29 mouse cellular contexts compared by ENCODE assay signal in genomic region chr4:58072888-58073287, GRCm38 (mm10).
DNase-seq lines count a peak whose midpoint lies in the region; ATAC-seq and TF ChIP-seq lines count a peak whose summit lies in the region.
"Had no signal": no experiment of that assay in that cellular context is flagged by ENCODE, and none has a peak within 500 bp of the region (broad histone marks: within the 10 kb centered on the region; RNA-seq: fewer than 3 reads in every experiment).

No protein-coding gene starts in this region.

- no peak overlapping the region for H3K27ac ChIP-seq in neural tube, embryonic 13.5 days (replicated peaks)
- no peak overlapping the region for H3K27ac ChIP-seq in ES-Bruce4 (ENCODE audit: insufficient read depth, low read length)
- no peak overlapping the region for H3K27ac ChIP-seq in neural tube, embryonic 15.5 days (replicated peaks)
- no peak overlapping the region for H3K27ac ChIP-seq in midbrain, postnatal 0 days (ENCODE audit: low read depth, low read length)
- H3K27ac ChIP-seq in midbrain, embryonic 11.5 days (ENCODE audit: low read depth, low read length): no peak overlapping the region
- H3K27ac ChIP-seq: embryonic facial prominence, embryonic 12.5 days; embryonic facial prominence, embryonic 15.5 days; forebrain, embryonic 12.5 days; forebrain, embryonic 15.5 days; gastrocnemius, adult 2 months; heart, embryonic 13.5 days; hindbrain, embryonic 14.5 days; hindbrain, postnatal 0 days had no signal

- peak; percentile 32; the same call in 1 of the 2 replicates for ATAC-seq in neural tube, embryonic 13.5 days (ENCODE audit: low read depth)
- ATAC-seq in neural tube, embryonic 15.5 days (ENCODE audit: low FRiP score): peak; percentile 47
- no peak for ATAC-seq in midbrain, postnatal 0 days (ENCODE audit: low FRiP score)
- ATAC-seq in midbrain, embryonic 11.5 days (ENCODE audit: low FRiP score): no peak
- ATAC-seq: CD4-positive, CD25-positive, alpha-beta regulatory T cell, adult 4 months; forebrain, embryonic 15.5 days; hindbrain, postnatal 0 days; inflammation-experienced regulatory T-cells, adult 6 months; intestine, embryonic 16.5 days had no signal

- no peaks in the 10 kb centered on the region for H3K9me3 ChIP-seq in neural tube, embryonic 13.5 days
- H3K9me3 ChIP-seq in ES-Bruce4 (replicated peaks; ENCODE audit: control insufficient read depth, insufficient read depth, low read length, poor library complexity, severe bottlenecking): no peaks in the 10 kb centered on the region
- H3K9me3 ChIP-seq in neural tube, embryonic 15.5 days (replicated peaks): 0 out of 2 replicates have a peak, but pooled peaks cover 3% of the 10 kb centered on the region
- H3K9me3 ChIP-seq in midbrain, postnatal 0 days (ENCODE audit: low read length): peaks cover 6% of the 10 kb centered on the region; the same call in 1 of the 2 replicates
- no peaks in the 10 kb centered on the region for H3K9me3 ChIP-seq in midbrain, embryonic 11.5 days (ENCODE audit: control insufficient read depth, low read length)
- H3K9me3 ChIP-seq: embryonic facial prominence, embryonic 12.5 days; embryonic facial prominence, embryonic 15.5 days; forebrain, embryonic 12.5 days; forebrain, embryonic 15.5 days; heart, embryonic 13.5 days had no signal

- no peak for TF ChIP-seq EP300 in ES-Bruce4 (IDR thresholded peaks at IDR 0.05; ENCODE audit: insufficient read depth, low read depth, low read length)

- TF ChIP-seq CTCF in ES-Bruce4 (IDR thresholded peaks at IDR 0.05; ENCODE audit: low read depth, low read length): no peak
- TF ChIP-seq CTCF in midbrain, postnatal 0 days (IDR thresholded peaks at IDR 0.05): no peak

- no peaks in the 10 kb centered on the region; the same call in 1 of the 2 replicates for H3K4me1 ChIP-seq in neural tube, embryonic 13.5 days (replicated peaks)
- H3K4me1 ChIP-seq in ES-Bruce4 (ENCODE audit: control insufficient read depth, insufficient read depth, low read length): no peaks in the 10 kb centered on the region
- H3K4me1 ChIP-seq in neural tube, embryonic 15.5 days: peaks cover 3% of the 10 kb centered on the region; the same call in 1 of the 2 replicates
- H3K4me1 ChIP-seq in midbrain, postnatal 0 days (ENCODE audit: insufficient read depth, low read length): no peaks in the 10 kb centered on the region
- no peaks in the 10 kb centered on the region for H3K4me1 ChIP-seq in midbrain, embryonic 11.5 days (ENCODE audit: control insufficient read depth, insufficient read depth, low read length)
- H3K4me1 ChIP-seq: embryonic facial prominence, embryonic 12.5 days; embryonic facial prominence, embryonic 15.5 days; forebrain, embryonic 12.5 days; forebrain, embryonic 15.5 days; heart, embryonic 13.5 days had no signal

- no peak overlapping the region for H3K9ac ChIP-seq in neural tube, embryonic 13.5 days
- no peak overlapping the region for H3K9ac ChIP-seq in ES-Bruce4 (ENCODE audit: low read depth, poor library complexity, severe bottlenecking)
- no peak overlapping the region for H3K9ac ChIP-seq in neural tube, embryonic 15.5 days (replicated peaks)
- H3K9ac ChIP-seq in midbrain, postnatal 0 days (replicated peaks; ENCODE audit: low read length, poor library complexity, severe bottlenecking): no peak overlapping the region
- no peak overlapping the region for H3K9ac ChIP-seq in midbrain, embryonic 11.5 days (ENCODE audit: low read length)
- H3K9ac ChIP-seq: embryonic facial prominence, embryonic 12.5 days; embryonic facial prominence, embryonic 15.5 days; forebrain, embryonic 12.5 days; forebrain, embryonic 15.5 days; heart, embryonic 13.5 days; hindbrain, embryonic 14.5 days had no signal

- no peak for DNase-seq in neural tube, embryonic 10.5 days (ENCODE audit: extremely low spot score, low spot score)
- peak; percentile 11 for DNase-seq in brain, adult 2 months (ENCODE audit: low read depth, low spot score)
- no peak for DNase-seq in midbrain, postnatal 0 days (ENCODE audit: low spot score)
- DNase-seq in right cerebral cortex, postnatal 25 days: no peak
- no peak for DNase-seq in midbrain, embryonic 11.5 days (ENCODE audit: low spot score, missing footprints)
- DNase-seq: adrenal gland, postnatal 10 days; adrenal gland, postnatal 36 days; cerebellum, adult 2 months; cerebellum, adult 9-11 months; cerebellum, postnatal 25 days; gastrocnemius, adult 2 months; gastrocnemius, postnatal 14 days; heart, adult 18-20 months; heart, postnatal 14 days; heart, postnatal 4 days had no signal

- no peak overlapping the region for H3K4me2 ChIP-seq in neural tube, embryonic 13.5 days
- H3K4me2 ChIP-seq in neural tube, embryonic 15.5 days: no peak overlapping the region
- no peak overlapping the region for H3K4me2 ChIP-seq in midbrain, postnatal 0 days (ENCODE audit: low read depth, low read length, poor library complexity, severe bottlenecking)
- no peak overlapping the region for H3K4me2 ChIP-seq in midbrain, embryonic 11.5 days
- H3K4me2 ChIP-seq: embryonic facial prominence, embryonic 12.5 days; embryonic facial prominence, embryonic 15.5 days; forebrain, embryonic 12.5 days; forebrain, embryonic 15.5 days; heart, embryonic 13.5 days; hindbrain, embryonic 14.5 days had no signal

- no peaks in the 10 kb centered on the region for H3K27me3 ChIP-seq in neural tube, embryonic 13.5 days
- H3K27me3 ChIP-seq in ES-Bruce4 (ENCODE audit: control insufficient read depth, insufficient read depth, low read length, poor library complexity, severe bottlenecking): no peaks in the 10 kb centered on the region
- H3K27me3 ChIP-seq in neural tube, embryonic 15.5 days (replicated peaks): no peaks in the 10 kb centered on the region
- no peaks in the 10 kb centered on the region for H3K27me3 ChIP-seq in midbrain, postnatal 0 days (ENCODE audit: insufficient read depth, low read length)
- no peaks in the 10 kb centered on the region for H3K27me3 ChIP-seq in midbrain, embryonic 11.5 days (ENCODE audit: control insufficient read depth, insufficient read depth, low read length)
- H3K27me3 ChIP-seq: embryonic facial prominence, embryonic 12.5 days; embryonic facial prominence, embryonic 15.5 days; forebrain, embryonic 12.5 days; forebrain, embryonic 15.5 days; heart, embryonic 13.5 days had no signal

- no peak overlapping the region for H3K4me3 ChIP-seq in neural tube, embryonic 13.5 days
- H3K4me3 ChIP-seq in ES-Bruce4 (ENCODE audit: low read depth, low read length): peak overlapping the region; percentile 3; the same call in 1 of the 2 replicates
- no peak overlapping the region for H3K4me3 ChIP-seq in neural tube, embryonic 15.5 days (replicated peaks)
- H3K4me3 ChIP-seq in midbrain, postnatal 0 days (ENCODE audit: low read depth, low read length): no peak overlapping the region
- H3K4me3 ChIP-seq in midbrain, embryonic 11.5 days (ENCODE audit: low read depth, low read length): no peak overlapping the region
- H3K4me3 ChIP-seq: embryonic facial prominence, embryonic 12.5 days; embryonic facial prominence, embryonic 15.5 days; erythroblast, embryonic 14.5 days; forebrain, embryonic 12.5 days; forebrain, embryonic 15.5 days; gastrocnemius, adult 2 months; heart, embryonic 13.5 days had no signal

- WGBS in neural tube, embryonic 13.5 days: 64% methylated on average over 12 of the region's 12 CpGs
- WGBS in neural tube, embryonic 15.5 days: 68% methylated on average over 12 of the region's 12 CpGs
- WGBS in midbrain, postnatal 0 days: 82% methylated on average over 12 of the region's 12 CpGs
- WGBS in midbrain, embryonic 11.5 days: 86% methylated on average over 12 of the region's 12 CpGs

- TF ChIP-seq POLR2A in ES-Bruce4 (IDR thresholded peaks at IDR 0.05; ENCODE audit: insufficient read depth, low read length): no peak

- H3K36me3 ChIP-seq in neural tube, embryonic 13.5 days: no peaks in the 10 kb centered on the region
- H3K36me3 ChIP-seq in ES-Bruce4 (ENCODE audit: control insufficient read depth, insufficient read depth, low read length, poor library complexity, severe bottlenecking): no peaks in the 10 kb centered on the region
- H3K36me3 ChIP-seq in neural tube, embryonic 15.5 days: no peaks in the 10 kb centered on the region
- no peaks in the 10 kb centered on the region for H3K36me3 ChIP-seq in midbrain, postnatal 0 days (ENCODE audit: insufficient read depth, low read length)
- H3K36me3 ChIP-seq in midbrain, embryonic 11.5 days (ENCODE audit: control insufficient read depth, insufficient read depth, low read length): no peaks in the 10 kb centered on the region
- H3K36me3 ChIP-seq: forebrain, embryonic 12.5 days; forebrain, embryonic 15.5 days had no signal

Comparison
In these comparisons a context has a peak if more than half of its experiments do, and no peak if none do; other contexts are left out.
1. ATAC-seq: peak in neural tube, embryonic 13.5 days (single experiment) and neural tube, embryonic 15.5 days (single experiment); none in midbrain, postnatal 0 days (single experiment) and midbrain, embryonic 11.5 days (single experiment).